Mouse (Mus musculus) liver, embryonic 14.5 days (tissue): ENCODE measurements around the gene Gm30083. TPM values are rescaled to one million over a fixed set of nuclear protein-coding genes. Genes with fewer than 3 reads are reported as not detected.

ENCODE experiments used
- ATAC-seq: fragments of 200-750 bp; cut with Nextera tagmentation; 2 replicates; pipeline ENCODE4 v1.8.0; 2017; ENCODE audit warnings: moderate number of reproducible peaks, mild to moderate bottlenecking, moderate library complexity; ENCODE audit not compliant: insufficient read depth
- DNase-seq, 3 experiments: peaks; one replicate each; pipeline ENCODE4 v3.0.0-alpha.2; 2012 to 2013; ENCODE audit warnings: low read depth in 3 of 3, low spot score in 3 of 3
- H3K27ac ChIP-seq: fragments of 300-500 bp; sonication (generic); 2 replicates; pipeline ENCODE4 v1.5.1; 2014; ENCODE audit warnings: moderate library complexity, mild to moderate bottlenecking, control low read depth, inconsistent platforms
- H3K27me3 ChIP-seq: fragments of 300-500 bp; sonication (generic); 2 replicates; pipeline ENCODE4 v1.6.1; 2014; ENCODE audit warnings: mild to moderate bottlenecking, low read length, moderate library complexity; ENCODE audit not compliant: control insufficient read depth, insufficient read depth
- H3K36me3 ChIP-seq: fragments of 300-500 bp; sonication (generic); replicated peaks from 2 replicates; pipeline ENCODE4 v1.6.1; 2014; ENCODE audit warnings: low read depth; ENCODE audit not compliant: control insufficient read depth, insufficient read depth
- H3K4me1 ChIP-seq, 2 experiments: fragments of 200-500 bp in 1 of 2; fragments of 300-500 bp in 1 of 2; sonication (generic) in 1 of 2; replicated peaks; 2 replicates each; pipeline ENCODE4 v1.6.1; 2012 to 2014; ENCODE audit warnings: antibody characterized with exemption in 1 of 2, inconsistent platforms in 1 of 2, low read length in 1 of 2; ENCODE audit not compliant: control insufficient read depth in 2 of 2, insufficient read depth in 2 of 2
- H3K4me2 ChIP-seq: fragments of 300-500 bp; sonication (generic); 2 replicates; pipeline ENCODE4 v1.6.1; 2014; ENCODE audit warnings: low read depth, mild to moderate bottlenecking, control low read depth, moderate library complexity
- H3K4me3 ChIP-seq, 2 experiments: fragments of 200-500 bp in 1 of 2; fragments of 300-500 bp in 1 of 2; sonication (generic) in 1 of 2; 2 replicates each; pipeline ENCODE4 v1.5.1; 2012 to 2014; ENCODE audit warnings: low read depth in 2 of 2, low read length in 2 of 2, mild to moderate bottlenecking in 2 of 2, control low read depth in 1 of 2, inconsistent platforms in 1 of 2, moderate library complexity in 1 of 2; ENCODE audit not compliant: insufficient read depth in 1 of 2
- H3K9ac ChIP-seq: fragments of 300-500 bp; sonication (generic); replicated peaks from 2 replicates; pipeline ENCODE4 v1.6.1; 2014; ENCODE audit warnings: mild to moderate bottlenecking, control low read depth, moderate library complexity
- H3K9me3 ChIP-seq: fragments of 300-500 bp; sonication (generic); 2 replicates; pipeline ENCODE4 v1.6.1; 2016; ENCODE audit warnings: low read length, mixed read lengths; ENCODE audit not compliant: control insufficient read depth
- CTCF ChIP-seq: IDR thresholded peaks from 2 replicates; pipeline ENCODE4 v1.5.1; 2016; ENCODE audit warnings: antibody characterized with exemption, low read depth, control low read depth
- EP300 ChIP-seq: IDR thresholded peaks from 2 replicates; pipeline ENCODE4 v1.6.1; 2016; ENCODE audit warnings: antibody characterized with exemption, low read depth
- WGBS: fragments of 180-500 bp; shearing (Covaris S2); extraction: QIAGEN DNeasy Blood & Tissue Kit; methylation state at CpG from one replicate; pipeline ENCODE4 v1.1.7; 2014; ENCODE audit not compliant: insufficient replicate concordance; 5-methylcytosine and 5-hydroxymethylcytosine counted together
- polyA plus RNA-seq, 2 experiments: library from polyadenylated mRNA; depleted of rRNA in 1 of 2; stranded (reverse) in 1 of 2; unstranded in 1 of 2; fragments of >200 nt; fragmentation: Nextera tagmentation in 1 of 2; extraction: Ambion mirVana in 1 of 2; gene quantifications; 2 replicates each; pipeline versions ENCODE4 v1.2.1 to v1.2.3; 2012 to 2014

The Gm30083 gene
- polyA plus RNA-seq, 2 experiments: not detected

GRCm38 (mm10) chr14:34001445-34001844 is 13.5 kb downstream of the Gm30083 start:
- no peak for ATAC-seq
- DNase-seq: no peak
- H3K4me3 ChIP-seq: no peak overlapping the region

GRCm38 (mm10) chr14:34000076-34000475 is 14.9 kb downstream of the Gm30083 start:
- Histone ChIP-seq H3K4me3 (no peak overlapping the region), H3K9ac (no peak overlapping the region), H3K9me3 (no peaks in the 10 kb centered on the region), H3K36me3 (no peaks in the 10 kb centered on the region), H3K4me1 (no peaks in the 10 kb centered on the region), H3K27ac (no peak overlapping the region), H3K27me3 (no peaks in the 10 kb centered on the region), H3K4me2 (no peak overlapping the region)
- TF ChIP-seq EP300: no peak
- no peak for TF ChIP-seq CTCF
- DNase-seq: no peak
- no peak for ATAC-seq

More at GRCm38 (mm10) chr14:34001445-34001844, 13.5 kb downstream of the Gm30083 start:
- Histone ChIP-seq H3K4me1 (no peaks in the 10 kb centered on the region), H3K4me2 (no peak overlapping the region), H3K9me3 (no peaks in the 10 kb centered on the region), H3K27me3 (no peaks in the 10 kb centered on the region), H3K9ac (no peak overlapping the region), H3K36me3 (no peaks in the 10 kb centered on the region), H3K27ac (no peak overlapping the region)
- TF ChIP-seq EP300 (no peak), CTCF (no peak)

- ATAC-seq: no peak
- DNase-seq: no peak
- Histone ChIP-seq H3K4me3 (no peak overlapping the region), H3K27ac (no peak overlapping the region), H3K9me3 (no peaks in the 10 kb centered on the region), H3K4me2 (no peak overlapping the region), H3K4me1 (no peaks in the 10 kb centered on the region), H3K27me3 (no peaks in the 10 kb centered on the region), H3K36me3 (no peaks in the 10 kb centered on the region), H3K9ac (no peak overlapping the region)
- TF ChIP-seq EP300 (no peak), CTCF (no peak)
- 62% methylated on average over 6 of the region's 6 CpGs for WGBS
These were observed 17.6 kb downstream of the Gm30083 start for GRCm38 (mm10) chr14:33997427-33997826.

GRCm38 (mm10) chr14:33993521-33994289 is 21.3 kb downstream of the Gm30083 start:
- TF ChIP-seq EP300: no peak
- no peak for TF ChIP-seq CTCF

GRCm38 (mm10) chr14:33993051-33993450 is 21.9 kb downstream of the Gm30083 start:
- Histone ChIP-seq H3K27me3 (no peaks in the 10 kb centered on the region), H3K4me1 (no peaks in the 10 kb centered on the region), H3K4me2 (no peak overlapping the region), H3K9ac (no peak overlapping the region), H3K36me3 (no peaks in the 10 kb centered on the region), H3K9me3 (no peaks in the 10 kb centered on the region), H3K4me3 (no peak overlapping the region), H3K27ac (no peak overlapping the region)
- ATAC-seq (no peak), DNase-seq (no peak)
- WGBS: 69% methylated on average over 9 of the region's 9 CpGs
- TF ChIP-seq EP300 (no peak), CTCF (no peak)

More at GRCm38 (mm10) chr14:33993521-33994289, 21.3 kb downstream of the Gm30083 start:
- Histone ChIP-seq H3K36me3 (no peaks in the 10 kb centered on the region), H3K4me1 (no peaks in the 10 kb centered on the region), H3K9me3 (no peaks in the 10 kb centered on the region), H3K4me3 (no peak overlapping the region), H3K27me3 (no peaks in the 10 kb centered on the region), H3K9ac (no peak overlapping the region), H3K4me2 (no peak overlapping the region), H3K27ac (no peak overlapping the region)
- 65% methylated on average over 6 of the region's 6 CpGs for WGBS
- ATAC-seq: no peak
- no peak for DNase-seq
